Mouse (Mus musculus): Measurements from ENCODE around the gene Lrrc39. TPM values are rescaled to one million over a fixed set of nuclear protein-coding genes. Genes with fewer than 3 reads are reported as not detected.

Lrrc39 gene
- polyA plus RNA-seq, 1 experiment = 0.01 TPM

DNA sequence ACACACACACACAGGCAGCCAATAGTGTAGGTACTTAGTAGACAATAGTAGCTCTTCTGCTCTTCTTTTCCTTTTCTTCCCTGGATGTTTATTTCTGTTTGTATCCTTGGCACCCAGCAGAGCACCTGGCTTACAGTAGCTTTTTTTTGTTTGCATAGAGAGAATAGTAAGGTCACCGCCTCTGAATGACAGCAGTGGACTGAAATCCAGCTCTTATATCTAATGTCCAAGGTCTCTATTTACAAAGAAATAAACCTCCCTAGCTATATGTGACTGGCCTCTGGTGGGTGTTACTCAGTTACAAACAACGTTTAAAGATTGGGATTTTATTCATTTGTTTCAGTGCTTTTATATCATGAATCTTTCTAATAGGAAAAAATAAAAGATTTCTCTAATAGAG is 36.9 kb downstream of the Lrrc39 start:
- no peak for TF ChIP-seq GATA1 (IDR thresholded peaks at IDR 0.05; ENCODE audit: low read length)
- TF ChIP-seq TAL1 (IDR thresholded peaks at IDR 0.05; ENCODE audit: low read length) = no peak
- peaks cover 25% of the 10 kb centered on the region for H3K4me1 ChIP-seq (ENCODE audit: control insufficient read depth)
- no peaks in the 10 kb centered on the region for H3K9me3 ChIP-seq (ENCODE audit: control insufficient read depth, low read length)
- no peaks in the 10 kb centered on the region for H3K27me3 ChIP-seq (ENCODE audit: control insufficient read depth)
- H3K4me3 ChIP-seq (replicated peaks) = no peak overlapping the region
- H3K36me3 ChIP-seq (ENCODE audit: control insufficient read depth) = peaks cover 62% of the 10 kb centered on the region

DNA sequence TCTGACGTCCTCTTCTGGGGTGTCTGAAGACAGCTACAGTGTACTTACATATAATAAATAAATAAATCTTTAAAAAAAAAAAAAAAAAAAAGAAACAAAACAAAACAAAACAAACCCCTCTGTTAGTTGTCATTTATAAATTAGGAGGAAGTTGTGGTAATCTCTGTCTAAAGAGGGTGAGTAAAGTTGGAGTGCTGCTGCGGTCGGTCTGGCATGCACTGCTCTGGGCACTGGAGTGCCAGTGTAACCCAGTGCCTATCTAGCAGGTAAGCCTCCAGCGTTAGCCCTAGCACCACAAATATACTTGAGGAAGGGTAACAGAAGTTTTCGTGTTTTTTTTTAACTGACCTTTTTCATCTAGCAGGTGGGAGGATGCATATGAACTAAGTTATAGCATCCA is 38.2 kb downstream of the Lrrc39 start:
- peaks cover 21% of the 10 kb centered on the region for H3K4me1 ChIP-seq (ENCODE audit: control insufficient read depth)
- no peaks in the 10 kb centered on the region for H3K9me3 ChIP-seq (ENCODE audit: control insufficient read depth, low read length)
- no peak overlapping the region for H3K4me3 ChIP-seq (replicated peaks)
- TF ChIP-seq TAL1 (IDR thresholded peaks at IDR 0.05; ENCODE audit: low read length) = no peak
- TF ChIP-seq GATA1 (IDR thresholded peaks at IDR 0.05; ENCODE audit: low read length) = no peak
- H3K27me3 ChIP-seq (ENCODE audit: control insufficient read depth) = no peaks in the 10 kb centered on the region
- peaks cover 73% of the 10 kb centered on the region for H3K36me3 ChIP-seq (ENCODE audit: control insufficient read depth)

DNA sequence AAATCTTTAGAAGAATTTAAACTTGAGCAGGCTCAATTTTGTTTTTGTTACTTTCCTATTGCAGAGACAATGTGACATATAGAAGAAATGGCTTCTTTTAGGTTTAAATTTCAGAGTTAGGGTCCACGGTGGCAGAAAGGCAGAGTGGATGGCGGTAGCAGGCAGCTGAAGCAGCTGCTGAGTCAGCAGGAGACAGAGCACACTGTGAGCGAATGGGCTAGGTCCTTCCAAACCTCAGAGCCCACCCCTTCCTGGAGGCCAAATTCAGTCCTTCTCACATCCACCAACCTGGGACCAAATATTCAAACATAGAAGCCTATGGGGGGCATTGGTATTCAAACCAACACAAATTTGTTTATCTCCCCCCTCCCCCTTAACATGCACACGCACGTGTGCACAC is 39.0 kb downstream of the Lrrc39 start:
- no peaks in the 10 kb centered on the region for H3K9me3 ChIP-seq (ENCODE audit: control insufficient read depth, low read length)
- H3K4me3 ChIP-seq (replicated peaks) = no peak overlapping the region
- peaks cover 13% of the 10 kb centered on the region for H3K4me1 ChIP-seq (ENCODE audit: control insufficient read depth)
- no peaks in the 10 kb centered on the region for H3K27me3 ChIP-seq (ENCODE audit: control insufficient read depth)
- peaks cover 79% of the 10 kb centered on the region for H3K36me3 ChIP-seq (ENCODE audit: control insufficient read depth)
- no peak for TF ChIP-seq TAL1 (IDR thresholded peaks at IDR 0.05; ENCODE audit: low read length)
- no peak for TF ChIP-seq GATA1 (IDR thresholded peaks at IDR 0.05; ENCODE audit: low read length)

GRCm38 (mm10) chr3:116604570-116604969 is 41.8 kb downstream of the Lrrc39 start:
- no peaks in the 10 kb centered on the region; the same call in 1 of the 2 replicates for H3K4me1 ChIP-seq (ENCODE audit: control insufficient read depth)
- H3K36me3 ChIP-seq (ENCODE audit: control insufficient read depth) = peaks cover 83% of the 10 kb centered on the region
- TF ChIP-seq GATA1 (IDR thresholded peaks at IDR 0.05; ENCODE audit: low read length) (no peak), TAL1 (IDR thresholded peaks at IDR 0.05; ENCODE audit: low read length) (no peak)
- no peak overlapping the region for H3K4me3 ChIP-seq (replicated peaks)
- H3K9me3 ChIP-seq (ENCODE audit: control insufficient read depth, low read length) = no peaks in the 10 kb centered on the region
- no peaks in the 10 kb centered on the region for H3K27me3 ChIP-seq (ENCODE audit: control insufficient read depth)

GRCm38 (mm10) chr3:116614295-116614892 is 51.6 kb downstream of the Lrrc39 start, which contains the start of gene Trmt13:
Trmt13 (minus strand) TSS chr3:116614587.
- Histone ChIP-seq H3K9me3 (ENCODE audit: control insufficient read depth, low read length) (no peaks in the 10 kb centered on the region), H3K27me3 (ENCODE audit: control insufficient read depth) (no peaks in the 10 kb centered on the region), H3K4me1 (ENCODE audit: control insufficient read depth) (peaks cover 16% of the 10 kb centered on the region), H3K36me3 (ENCODE audit: control insufficient read depth) (peaks cover 89% of the 10 kb centered on the region), H3K4me3 (replicated peaks) (no peak within 1 kb of the TSS)
- TF ChIP-seq TAL1 (IDR thresholded peaks at IDR 0.05; ENCODE audit: low read length) = no peak
- TF ChIP-seq GATA1 (IDR thresholded peaks at IDR 0.05; ENCODE audit: low read length) = no peak

GRCm38 (mm10) chr3:116615318-116616068 is 52.7 kb downstream of the Lrrc39 start:
- Histone ChIP-seq H3K27me3 (ENCODE audit: control insufficient read depth) (no peaks in the 10 kb centered on the region), H3K9me3 (ENCODE audit: control insufficient read depth, low read length) (no peaks in the 10 kb centered on the region), H3K4me3 (replicated peaks) (no peak overlapping the region), H3K36me3 (ENCODE audit: control insufficient read depth) (peaks cover 90% of the 10 kb centered on the region), H3K4me1 (ENCODE audit: control insufficient read depth) (peaks cover 22% of the 10 kb centered on the region)
- TF ChIP-seq TAL1 (IDR thresholded peaks at IDR 0.05; ENCODE audit: low read length) = no peak
- TF ChIP-seq GATA1 (IDR thresholded peaks at IDR 0.05; ENCODE audit: low read length) = no peak

DNA sequence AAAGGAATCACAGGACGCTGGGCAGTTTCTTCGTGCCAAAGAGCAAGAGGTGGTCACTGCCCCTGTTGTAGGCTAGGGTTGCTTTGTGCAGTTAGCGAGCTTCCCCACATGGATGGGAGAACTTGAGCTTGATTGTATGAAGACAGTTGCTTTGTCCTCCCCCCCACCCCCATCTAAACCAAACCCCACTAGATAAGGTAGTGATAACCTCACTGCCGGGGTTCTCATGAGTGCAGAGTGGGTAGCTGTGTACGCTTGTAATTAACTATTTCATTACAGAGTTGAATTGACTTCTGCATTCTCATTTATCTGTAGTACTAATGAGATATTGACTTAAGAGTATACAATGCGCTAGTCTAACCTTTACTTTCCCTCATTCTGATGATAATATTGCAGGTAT is 56.1 kb downstream of the Lrrc39 start:
- Histone ChIP-seq H3K9me3 (ENCODE audit: control insufficient read depth, low read length) (no peaks in the 10 kb centered on the region), H3K27me3 (ENCODE audit: control insufficient read depth) (no peaks in the 10 kb centered on the region), H3K36me3 (ENCODE audit: control insufficient read depth) (peaks cover 95% of the 10 kb centered on the region), H3K4me3 (replicated peaks) (no peak overlapping the region), H3K4me1 (ENCODE audit: control insufficient read depth) (peaks cover 28% of the 10 kb centered on the region)
- TF ChIP-seq TAL1 (IDR thresholded peaks at IDR 0.05; ENCODE audit: low read length) = no peak
- no peak for TF ChIP-seq GATA1 (IDR thresholded peaks at IDR 0.05; ENCODE audit: low read length)

GRCm38 (mm10) chr3:116620636-116621370 is 58.0 kb downstream of the Lrrc39 start:
- Histone ChIP-seq H3K4me3 (replicated peaks) (no peak overlapping the region), H3K9me3 (ENCODE audit: control insufficient read depth, low read length) (no peaks in the 10 kb centered on the region), H3K36me3 (ENCODE audit: control insufficient read depth) (peaks cover 79% of the 10 kb centered on the region), H3K27me3 (ENCODE audit: control insufficient read depth) (no peaks in the 10 kb centered on the region), H3K4me1 (ENCODE audit: control insufficient read depth) (peaks cover 21% of the 10 kb centered on the region)
- TF ChIP-seq TAL1 (IDR thresholded peaks at IDR 0.05; ENCODE audit: low read length) = no peak
- TF ChIP-seq GATA1 (IDR thresholded peaks at IDR 0.05; ENCODE audit: low read length) = peak; percentile 27; the same call in 1 of the 2 replicates

- Histone ChIP-seq H3K27me3 (ENCODE audit: control insufficient read depth) (no peaks in the 10 kb centered on the region), H3K9me3 (ENCODE audit: control insufficient read depth, low read length) (no peaks in the 10 kb centered on the region), H3K4me3 (replicated peaks) (no peak overlapping the region), H3K36me3 (ENCODE audit: control insufficient read depth) (peaks cover 83% of the 10 kb centered on the region), H3K4me1 (ENCODE audit: control insufficient read depth) (peaks cover 16% of the 10 kb centered on the region)
- TF ChIP-seq GATA1 (IDR thresholded peaks at IDR 0.05; ENCODE audit: low read length) = no peak
- no peak for TF ChIP-seq TAL1 (IDR thresholded peaks at IDR 0.05; ENCODE audit: low read length)
Observed at GRCm38 (mm10) chr3:116622641-116623040, 59.9 kb downstream of the Lrrc39 start.
